Mouse (Mus musculus): ENCODE results near the gene Ercc4.

GRCm38 (mm10) chr16:13196626-13197025 lies 87.1 kb downstream of the Ercc4 start:
- TF ChIP-seq MEF2A (IDR thresholded peaks at IDR 0.05; ENCODE audit: extremely low read depth, insufficient replicate concordance, low read depth, low read length, poor library complexity, severe bottlenecking) (no peak), ZKSCAN1 (IDR thresholded peaks at IDR 0.05; ENCODE audit: low read depth, low read length) (no peak), MAX (IDR thresholded peaks at IDR 0.05; ENCODE audit: low read length) (no peak), USF2 (IDR thresholded peaks at IDR 0.05; ENCODE audit: borderline replicate concordance in 1 of 2, insufficient read depth in 1 of 2, low read depth in 1 of 2, low read length in 2 of 2) (no peak), POLR2A (IDR thresholded peaks at IDR 0.05; ENCODE audit: control insufficient read depth in 1 of 2, insufficient read depth in 1 of 2, low read depth in 1 of 2, low read length in 2 of 2, poor library complexity in 1 of 2) (no peak), CTCF (IDR thresholded peaks at IDR 0.05 in 2 of 3, conservative IDR thresholded peaks at IDR 0.05 in 1 of 3; ENCODE audit: control insufficient read depth in 1 of 3, insufficient read depth in 1 of 3, low read depth in 2 of 3, low read length in 3 of 3, poor library complexity in 1 of 3, severe bottlenecking in 1 of 3) (no peak), CHD1 (IDR thresholded peaks at IDR 0.05; ENCODE audit: low read depth, low read length) (no peak), GABPA (IDR thresholded peaks at IDR 0.05; ENCODE audit: low read depth, low read length) (no peak), EP300 (IDR thresholded peaks at IDR 0.05; ENCODE audit: low read depth in 1 of 2, low read length in 2 of 2) (no peak), NELFE (IDR thresholded peaks at IDR 0.05; ENCODE audit: low read depth, low read length) (no peak)

All from MEL (cell line).